Mouse (Mus musculus) stomach, embryonic 14.5 days (tissue): ENCODE results near the gene Foxr2. TPM values are rescaled to one million over a fixed set of nuclear protein-coding genes. Genes with fewer than 3 reads are reported as not detected.

Source experiments
- ATAC-seq: fragments of 200-750 bp; cut with Nextera tagmentation; 2 replicates; pipeline ENCODE4 v1.8.0; 2017; ENCODE audit warnings: low read depth, moderate TSS enrichment; ENCODE audit not compliant: insufficient number of reproducible peaks, insufficient read depth, low FRiP score
- H3K27ac ChIP-seq: fragments of 300-500 bp; sonication (generic); 2 replicates; pipeline ENCODE4 v1.5.1; 2014; ENCODE audit warnings: mild to moderate bottlenecking, low read length, moderate library complexity, mixed read lengths
- H3K27me3 ChIP-seq: fragments of 300-500 bp; sonication (generic); 2 replicates; pipeline ENCODE4 v1.6.1; 2014; ENCODE audit warnings: low read length, control low read depth, mixed read lengths; ENCODE audit not compliant: control insufficient read depth, insufficient read depth
- H3K36me3 ChIP-seq: fragments of 300-500 bp; sonication (generic); 2 replicates; pipeline ENCODE4 v1.6.1; 2014; ENCODE audit warnings: mild to moderate bottlenecking, control low read depth, low read length, moderate library complexity, mixed read lengths; ENCODE audit not compliant: control insufficient read depth, insufficient read depth
- H3K4me1 ChIP-seq: fragments of 300-500 bp; sonication (generic); 2 replicates; pipeline ENCODE4 v1.6.1; 2014; ENCODE audit warnings: low read length, control low read depth, mixed read lengths; ENCODE audit not compliant: control insufficient read depth, insufficient read depth
- H3K4me2 ChIP-seq: fragments of 300-500 bp; sonication (generic); replicated peaks from 2 replicates; pipeline ENCODE4 v1.6.1; 2014; ENCODE audit warnings: low read depth, low read length, control low read depth
- H3K4me3 ChIP-seq: fragments of 300-500 bp; sonication (generic); 2 replicates; pipeline ENCODE4 v1.5.1; 2014; ENCODE audit warnings: low read depth, low read length, control low read depth
- H3K9ac ChIP-seq: fragments of 300-500 bp; sonication (generic); replicated peaks from 2 replicates; pipeline ENCODE4 v1.6.1; 2014; ENCODE audit warnings: low read depth, mild to moderate bottlenecking, control low read depth, low read length, moderate library complexity, mixed read lengths
- H3K9me3 ChIP-seq: fragments of 300-500 bp; sonication (generic); 2 replicates; pipeline ENCODE4 v1.6.1; 2016; ENCODE audit warnings: low read depth, low read length, control low read depth; ENCODE audit not compliant: control insufficient read depth
- WGBS: fragments of 180-500 bp; shearing (Covaris S2); extraction: QIAGEN DNeasy Blood & Tissue Kit; methylation state at CpG from one replicate; pipeline ENCODE4 v1.1.7; 2014; 5-methylcytosine and 5-hydroxymethylcytosine counted together
- polyA plus RNA-seq: library from polyadenylated mRNA; unstranded; fragments of >200 nt; fragmentation: Nextera tagmentation; extraction: Ambion mirVana; gene quantifications from 2 replicates; pipeline ENCODE4 v1.2.1, GENCODE M21; 2014

The Foxr2 gene
- polyA plus RNA-seq, result not detected in 2 replicates

- no peak within 1 kb of the TSS for H3K4me3 ChIP-seq
- H3K27me3 ChIP-seq, result no peaks in the 10 kb centered on the region
- H3K9ac ChIP-seq, result no peak within 1 kb of the TSS
- H3K27ac ChIP-seq, result no peak within 1 kb of the TSS
- H3K36me3 ChIP-seq, result no peaks in the 10 kb centered on the region
- no peak for ATAC-seq
- H3K4me2 ChIP-seq, result no peak within 1 kb of the TSS
- H3K4me1 ChIP-seq, result no peaks in the 10 kb centered on the region
- no peaks in the 10 kb centered on the region for H3K9me3 ChIP-seq
- 6% methylated on average over 3 of the region's 3 CpGs for WGBS
Measured at GRCm38 (mm10) chrX:153118486-153118885, at the start of gene Foxr2. Foxr2 (plus strand) TSS chrX:153118786.

- Histone ChIP-seq H3K27me3 (no peaks in the 10 kb centered on the region), H3K9me3 (no peaks in the 10 kb centered on the region), H3K36me3 (no peaks in the 10 kb centered on the region), H3K27ac (no peak overlapping the region), H3K9ac (no peak overlapping the region), H3K4me1 (no peaks in the 10 kb centered on the region), H3K4me2 (no peak overlapping the region), H3K4me3 (no peak overlapping the region)
- no peak for ATAC-seq
- WGBS, result 42% methylated on average over 2 of the region's 2 CpGs
Measured at GRCm38 (mm10) chrX:153119013-153119412, 427 bp downstream of the Foxr2 start.

GRCm38 (mm10) chrX:153139734-153140515, 21.3 kb downstream of the Foxr2 start, which contains the start of gene Rragb:
Rragb (plus strand) TSS chrX:153139981.
- H3K4me3 ChIP-seq, result peak within 1 kb of the TSS; percentile 36
- ATAC-seq, result peak; percentile 98
- no peaks in the 10 kb centered on the region for H3K9me3 ChIP-seq
- H3K36me3 ChIP-seq, result no peaks in the 10 kb centered on the region
- H3K9ac ChIP-seq, result no peak within 1 kb of the TSS
- peak within 1 kb of the TSS; percentile 50 for H3K4me2 ChIP-seq
- H3K27ac ChIP-seq, result no peak within 1 kb of the TSS
- H3K27me3 ChIP-seq, result no peaks in the 10 kb centered on the region
- no peaks in the 10 kb centered on the region for H3K4me1 ChIP-seq
- WGBS, result 16% methylated on average over 47 of the region's 47 CpGs

GRCm38 (mm10) chrX:153142656-153143055, 24.1 kb downstream of the Foxr2 start:
- Histone ChIP-seq H3K9me3 (no peaks in the 10 kb centered on the region), H3K4me2 (no peak overlapping the region), H3K36me3 (no peaks in the 10 kb centered on the region), H3K4me1 (no peaks in the 10 kb centered on the region), H3K27ac (no peak overlapping the region), H3K9ac (no peak overlapping the region), H3K27me3 (no peaks in the 10 kb centered on the region), H3K4me3 (no peak overlapping the region)
- WGBS, result 69% methylated on average over 3 of the region's 3 CpGs
- ATAC-seq, result no peak

GRCm38 (mm10) chrX:153151766-153152165, 33.2 kb downstream of the Foxr2 start:
- Histone ChIP-seq H3K9ac (no peak overlapping the region), H3K4me3 (no peak overlapping the region), H3K4me2 (no peak overlapping the region), H3K36me3 (no peaks in the 10 kb centered on the region), H3K9me3 (no peaks in the 10 kb centered on the region), H3K27me3 (no peaks in the 10 kb centered on the region), H3K4me1 (no peaks in the 10 kb centered on the region), H3K27ac (no peak overlapping the region)
- WGBS, result 33% methylated on average over 1 of the region's 1 CpGs
- ATAC-seq, result no peak

GRCm38 (mm10) chrX:153155322-153155721, 36.7 kb downstream of the Foxr2 start:
- Histone ChIP-seq H3K4me3 (no peak overlapping the region), H3K9me3 (no peaks in the 10 kb centered on the region), H3K9ac (no peak overlapping the region), H3K36me3 (no peaks in the 10 kb centered on the region), H3K27me3 (no peaks in the 10 kb centered on the region), H3K27ac (no peak overlapping the region), H3K4me2 (no peak overlapping the region), H3K4me1 (no peaks in the 10 kb centered on the region)
- ATAC-seq, result no peak
- WGBS, result 41% methylated on average over 3 of the region's 3 CpGs

- Histone ChIP-seq H3K27ac (no peak overlapping the region), H3K4me1 (no peaks in the 10 kb centered on the region), H3K36me3 (no peaks in the 10 kb centered on the region), H3K9me3 (no peaks in the 10 kb centered on the region), H3K27me3 (no peaks in the 10 kb centered on the region), H3K9ac (no peak overlapping the region), H3K4me2 (no peak overlapping the region), H3K4me3 (no peak overlapping the region)
- 18% methylated on average over 1 of the region's 1 CpGs for WGBS
- ATAC-seq, result no peak
Measured at GRCm38 (mm10) chrX:153174786-153175185, 56.2 kb downstream of the Foxr2 start.

GRCm38 (mm10) chrX:153182221-153182620, 63.6 kb downstream of the Foxr2 start:
- Histone ChIP-seq H3K36me3 (no peaks in the 10 kb centered on the region), H3K4me3 (no peak overlapping the region), H3K27me3 (no peaks in the 10 kb centered on the region), H3K9ac (no peak overlapping the region), H3K9me3 (no peaks in the 10 kb centered on the region), H3K27ac (no peak overlapping the region), H3K4me1 (no peaks in the 10 kb centered on the region), H3K4me2 (no peak overlapping the region)
- WGBS, result 67% methylated on average over 2 of the region's 2 CpGs
- no peak for ATAC-seq
